14 mouse cellular contexts compared by ENCODE assay signal in the genomic region with DNA sequence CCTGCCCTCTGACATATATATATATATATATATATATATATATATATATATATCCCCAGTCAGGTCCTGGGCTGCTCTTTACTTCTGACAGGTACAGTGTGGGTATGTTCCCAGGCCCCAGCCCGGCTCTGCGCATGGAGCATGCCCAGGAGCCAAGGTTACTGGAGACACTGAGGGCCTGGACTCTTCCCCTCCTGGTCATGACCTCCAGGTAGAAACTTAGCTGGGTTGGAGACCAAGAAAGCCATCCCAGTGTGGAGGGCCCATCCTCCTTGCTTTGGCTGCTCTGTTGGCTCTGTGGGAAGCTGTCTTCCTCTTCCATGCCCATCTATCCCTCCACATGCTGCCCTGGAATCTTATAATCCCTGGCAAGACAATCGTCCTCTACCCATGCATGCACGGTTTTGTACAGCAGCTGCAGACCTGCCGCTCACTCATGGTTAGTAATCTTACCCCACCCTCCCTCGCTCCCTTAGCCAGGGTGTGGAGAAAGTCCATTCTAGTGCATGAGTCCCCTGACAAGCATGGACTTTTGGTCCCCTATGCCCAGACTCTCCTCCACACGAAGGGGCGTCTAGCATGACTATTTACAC.
"Had no signal": no experiment of that assay in that cellular context is flagged by ENCODE, and none has a peak within 500 bp of the region (broad histone marks: within the 10 kb centered on the region; RNA-seq: fewer than 3 reads in every experiment).

No protein-coding gene starts in this region.

- H3K4me3 ChIP-seq: midbrain, embryonic 10.5 days; midbrain, embryonic 12.5 days; neural tube, embryonic 12.5 days had no signal

- DNase-seq: lung, adult 18-20 months; lung, embryonic 14.5 days; lung, postnatal 10 days; lung, postnatal 4 days; midbrain, embryonic 14.5 days; right cerebral cortex, postnatal 25 days; right cerebral cortex, postnatal 4 days; spleen, adult 18-20 months; thymus, adult 18-20 months; thymus, postnatal 25 days had no signal

- H3K4me2 ChIP-seq: lung, embryonic 14.5 days; midbrain, embryonic 12.5 days; neural tube, embryonic 12.5 days had no signal

- H3K9me3 ChIP-seq: midbrain, embryonic 10.5 days; midbrain, embryonic 12.5 days; neural tube, embryonic 12.5 days had no signal

- H3K4me1 ChIP-seq: midbrain, embryonic 12.5 days; neural tube, embryonic 12.5 days had no signal

- H3K36me3 ChIP-seq: midbrain, embryonic 12.5 days had no signal

- H3K9ac ChIP-seq: lung, embryonic 14.5 days; midbrain, embryonic 12.5 days; neural tube, embryonic 12.5 days had no signal

- H3K27ac ChIP-seq: midbrain, embryonic 10.5 days; midbrain, embryonic 12.5 days; neural tube, embryonic 12.5 days had no signal

- ATAC-seq: midbrain, embryonic 16.5 days had no signal

- H3K27me3 ChIP-seq: midbrain, embryonic 12.5 days; neural tube, embryonic 12.5 days had no signal
